Mouse (Mus musculus) E14TG2a.4 (cell line): ENCODE measurements at regions not wholly inside any gene's neighbourhood (a gene's known extent, or its start where the extent isn't known, plus 50 kb on each side); places are given as distances from the start of the nearest gene placed in this dataset.

Source experiments
- H3K27me3 ChIP-seq: 2 replicates; pipeline ENCODE4 v1.6.1; 2014; ENCODE audit warnings: low read length, control low read depth; ENCODE audit not compliant: insufficient read depth
- H3K36me3 ChIP-seq: 2 replicates; pipeline ENCODE4 v1.6.1; 2014; ENCODE audit warnings: low read length, control low read depth; ENCODE audit not compliant: insufficient read depth
- H3K4me1 ChIP-seq: replicated peaks from 2 replicates; pipeline ENCODE4 v1.6.1; 2014; ENCODE audit warnings: low read depth, low read length, control low read depth
- H3K4me3 ChIP-seq: replicated peaks from 2 replicates; pipeline ENCODE4 v1.5.1; 2014; ENCODE audit warnings: mild to moderate bottlenecking, low read length
- H3K9me3 ChIP-seq: 2 replicates; pipeline ENCODE4 v1.6.1; 2014; ENCODE audit warnings: low read length, control low read depth
- CTCF ChIP-seq: conservative IDR thresholded peaks from 2 replicates; pipeline ENCODE4 v1.5.1; 2014; ENCODE audit warnings: low read length
- NANOG ChIP-seq: IDR thresholded peaks from 2 replicates; pipeline ENCODE4 v1.6.1; 2014; ENCODE audit warnings: borderline replicate concordance, low read length, mixed read lengths
- POU5F1 ChIP-seq: IDR thresholded peaks from 2 replicates; pipeline ENCODE4 v1.6.1; 2014; ENCODE audit warnings: low read length, borderline replicate concordance

GRCm38 (mm10) chr17:51552277-51553015 is 280.6 kb downstream of the Satb1 start:
- no peak overlapping the region for H3K4me3 ChIP-seq
- no peaks in the 10 kb centered on the region for H3K27me3 ChIP-seq
- no peaks in the 10 kb centered on the region for H3K9me3 ChIP-seq
- H3K36me3 ChIP-seq: no peaks in the 10 kb centered on the region
- peaks cover 6% of the 10 kb centered on the region for H3K4me1 ChIP-seq
- no peak for TF ChIP-seq POU5F1
- TF ChIP-seq NANOG: no peak

- Histone ChIP-seq H3K9me3 (no peaks in the 10 kb centered on the region), H3K27me3 (no peaks in the 10 kb centered on the region), H3K4me3 (no peak overlapping the region), H3K4me1 (no peaks in the 10 kb centered on the region), H3K36me3 (no peaks in the 10 kb centered on the region)
- TF ChIP-seq NANOG: no peak
- no peak for TF ChIP-seq POU5F1
- TF ChIP-seq CTCF: no peak
Observed at GRCm38 (mm10) chr17:51546999-51547398, 286.1 kb downstream of the Satb1 start.

- Histone ChIP-seq H3K9me3 (no peaks in the 10 kb centered on the region), H3K27me3 (no peaks in the 10 kb centered on the region), H3K36me3 (no peaks in the 10 kb centered on the region), H3K4me1 (no peaks in the 10 kb centered on the region), H3K4me3 (no peak overlapping the region)
- no peak for TF ChIP-seq NANOG
- TF ChIP-seq POU5F1: no peak
- no peak for TF ChIP-seq CTCF
Observed at GRCm38 (mm10) chr17:51542544-51542943, 290.5 kb downstream of the Satb1 start.

GRCm38 (mm10) chr17:51534678-51535077 is 298.4 kb downstream of the Satb1 start:
- no peak for TF ChIP-seq NANOG
- TF ChIP-seq CTCF: no peak
- no peak for TF ChIP-seq POU5F1
- Histone ChIP-seq H3K4me1 (peaks cover 6% of the 10 kb centered on the region; the same call in 1 of the 2 replicates), H3K9me3 (no peaks in the 10 kb centered on the region), H3K27me3 (no peaks in the 10 kb centered on the region), H3K4me3 (no peak overlapping the region), H3K36me3 (no peaks in the 10 kb centered on the region)

GRCm38 (mm10) chr17:51534270-51534669 is 298.8 kb downstream of the Satb1 start:
- Histone ChIP-seq H3K4me3 (no peak overlapping the region), H3K9me3 (no peaks in the 10 kb centered on the region), H3K36me3 (no peaks in the 10 kb centered on the region), H3K27me3 (no peaks in the 10 kb centered on the region), H3K4me1 (peaks cover 6% of the 10 kb centered on the region; the same call in 1 of the 2 replicates)
- TF ChIP-seq NANOG (no peak), CTCF (no peak), POU5F1 (no peak)

GRCm38 (mm10) chr17:51528161-51528560 is 304.9 kb downstream of the Satb1 start:
- Histone ChIP-seq H3K4me3 (no peak overlapping the region), H3K4me1 (no peaks in the 10 kb centered on the region), H3K36me3 (no peaks in the 10 kb centered on the region), H3K9me3 (no peaks in the 10 kb centered on the region), H3K27me3 (no peaks in the 10 kb centered on the region)
- TF ChIP-seq NANOG (no peak), CTCF (no peak), POU5F1 (no peak)

- no peaks in the 10 kb centered on the region for H3K36me3 ChIP-seq
- TF ChIP-seq POU5F1 (no peak), NANOG (no peak), CTCF (no peak)
- H3K4me3 ChIP-seq: no peak overlapping the region
- H3K4me1 ChIP-seq: no peaks in the 10 kb centered on the region
- no peaks in the 10 kb centered on the region for H3K27me3 ChIP-seq
- H3K9me3 ChIP-seq: no peaks in the 10 kb centered on the region
Observed at GRCm38 (mm10) chr17:51526881-51527280, 306.2 kb downstream of the Satb1 start.

GRCm38 (mm10) chr17:51526464-51526863 is 306.6 kb downstream of the Satb1 start:
- Histone ChIP-seq H3K36me3 (no peaks in the 10 kb centered on the region), H3K4me1 (no peaks in the 10 kb centered on the region), H3K9me3 (no peaks in the 10 kb centered on the region), H3K27me3 (no peaks in the 10 kb centered on the region), H3K4me3 (no peak overlapping the region)
- TF ChIP-seq NANOG: no peak
- no peak for TF ChIP-seq CTCF
- no peak for TF ChIP-seq POU5F1

GRCm38 (mm10) chr17:51526021-51526420 is 307.1 kb downstream of the Satb1 start:
- no peaks in the 10 kb centered on the region for H3K36me3 ChIP-seq
- H3K27me3 ChIP-seq: no peaks in the 10 kb centered on the region
- no peaks in the 10 kb centered on the region for H3K4me1 ChIP-seq
- H3K4me3 ChIP-seq: no peak overlapping the region
- no peak for TF ChIP-seq NANOG
- TF ChIP-seq POU5F1: no peak
- no peak for TF ChIP-seq CTCF
- H3K9me3 ChIP-seq: no peaks in the 10 kb centered on the region
